In genomic region chr1:44682556-44682955, GRCm38 (mm10) we compare ENCODE assay signal across 28 mouse cellular contexts.
A peak's percentile ranks its signal among the peaks of the same experiment; 100 is the strongest.
DNase-seq lines count a peak whose midpoint lies in the region; ATAC-seq and TF ChIP-seq lines count a peak whose summit lies in the region.
"Had no signal": no experiment of that assay in that cellular context is flagged by ENCODE, and none has a peak within 500 bp of the region (broad histone marks: within the 10 kb centered on the region; RNA-seq: fewer than 3 reads in every experiment).

No protein-coding gene starts in this region.

- H3K9me3 ChIP-seq in forebrain, embryonic 11.5 days (ENCODE audit: control insufficient read depth, low read length) = no peaks in the 10 kb centered on the region
- H3K9me3 ChIP-seq in forebrain, postnatal 0 days (ENCODE audit: low read length) = no peaks in the 10 kb centered on the region
- H3K9me3 ChIP-seq in limb, embryonic 12.5 days = no peaks in the 10 kb centered on the region
- H3K9me3 ChIP-seq in limb, embryonic 10.5 days (replicated peaks) = no peaks in the 10 kb centered on the region
- H3K9me3 ChIP-seq: embryonic facial prominence, embryonic 12.5 days; forebrain, embryonic 15.5 days; heart, embryonic 13.5 days; hindbrain, embryonic 12.5 days; liver, embryonic 12.5 days; midbrain, embryonic 15.5 days had no signal

- no peaks in the 10 kb centered on the region for H3K36me3 ChIP-seq in forebrain, embryonic 11.5 days (ENCODE audit: control insufficient read depth, insufficient read depth, low read length)
- no peaks in the 10 kb centered on the region for H3K36me3 ChIP-seq in forebrain, postnatal 0 days (ENCODE audit: insufficient read depth)
- no peaks in the 10 kb centered on the region for H3K36me3 ChIP-seq in limb, embryonic 12.5 days
- H3K36me3 ChIP-seq in limb, embryonic 10.5 days = no peaks in the 10 kb centered on the region
- H3K36me3 ChIP-seq: embryonic facial prominence, embryonic 12.5 days; forebrain, embryonic 15.5 days; heart, embryonic 13.5 days; hindbrain, embryonic 12.5 days; liver, embryonic 12.5 days; midbrain, embryonic 15.5 days had no signal

- WGBS in forebrain, embryonic 11.5 days = 17% methylated on average over 2 of the region's 2 CpGs
- 10% methylated on average over 2 of the region's 2 CpGs for WGBS in forebrain, postnatal 0 days
- WGBS in limb, embryonic 12.5 days = 66% methylated on average over 2 of the region's 2 CpGs
- 88% methylated on average over 2 of the region's 2 CpGs for WGBS in limb, embryonic 10.5 days

- no peak for TF ChIP-seq POLR2A in brain, embryonic 14.5 days (IDR thresholded peaks at IDR 0.05; ENCODE audit: borderline replicate concordance, extremely low read depth, insufficient read depth, insufficient read length, poor library complexity, severe bottlenecking)

- H3K4me2 ChIP-seq in forebrain, embryonic 11.5 days (ENCODE audit: low read depth, low read length, severe bottlenecking) = no peak overlapping the region
- no peak overlapping the region for H3K4me2 ChIP-seq in forebrain, postnatal 0 days (ENCODE audit: low read depth)
- no peak overlapping the region for H3K4me2 ChIP-seq in limb, embryonic 12.5 days
- H3K4me2 ChIP-seq: embryonic facial prominence, embryonic 12.5 days; forebrain, embryonic 15.5 days; heart, embryonic 13.5 days; hindbrain, embryonic 12.5 days; liver, embryonic 12.5 days; midbrain, embryonic 15.5 days had no signal

- no peak for DNase-seq in forebrain, embryonic 11.5 days (ENCODE audit: low spot score)
- DNase-seq in forebrain, postnatal 0 days = no peak
- no peak for DNase-seq in limb, embryonic 10.5 days (ENCODE audit: low spot score)
- peak; percentile 6 for DNase-seq in brain, embryonic 14.5 days (ENCODE audit: low read depth)
- peak; percentile 28 for DNase-seq in retina, postnatal 1 day
- DNase-seq in ovary, postnatal 36 days (ENCODE audit: low spot score) = no peak
- DNase-seq: adrenal gland, postnatal 14 days; cerebellum, adult 11-12 months; cerebellum, postnatal 10 days; gastrocnemius, adult 2 months; gastrocnemius, postnatal 36 days; heart, adult 18-20 months; heart, postnatal 14 days; kidney, postnatal 25 days; liver, postnatal 0 days; lung, postnatal 36 days; right cerebral cortex, adult 18-20 months; spleen, adult 18-20 months; thymus, postnatal 14 days had no signal

- no peak for TF ChIP-seq CTCF in forebrain, postnatal 0 days (IDR thresholded peaks at IDR 0.05; ENCODE audit: low read depth)
- TF ChIP-seq CTCF in brain, embryonic 14.5 days (IDR thresholded peaks at IDR 0.05; ENCODE audit: borderline replicate concordance, extremely low read depth, insufficient read depth, insufficient read length) = no peak

- 0 out of 2 replicates have a peak, but pooled peaks have one; percentile 27 for ATAC-seq in forebrain, embryonic 11.5 days (replicated peaks; ENCODE audit: low FRiP score)
- no peak for ATAC-seq in forebrain, postnatal 0 days
- ATAC-seq in limb, embryonic 12.5 days (ENCODE audit: insufficient number of reproducible peaks, insufficient read depth, low FRiP score, low TSS enrichment, low read depth) = no peak
- ATAC-seq: forebrain, embryonic 15.5 days; intestine, postnatal 0 days; liver, embryonic 12.5 days; liver, postnatal 0 days; midbrain, embryonic 15.5 days had no signal

- no peak overlapping the region for H3K9ac ChIP-seq in forebrain, embryonic 11.5 days (ENCODE audit: low read length)
- H3K9ac ChIP-seq in forebrain, postnatal 0 days = no peak overlapping the region
- H3K9ac ChIP-seq in limb, embryonic 12.5 days (replicated peaks) = no peak overlapping the region
- H3K9ac ChIP-seq: embryonic facial prominence, embryonic 12.5 days; forebrain, embryonic 15.5 days; heart, embryonic 13.5 days; hindbrain, embryonic 12.5 days; liver, embryonic 12.5 days; liver, postnatal 0 days; midbrain, embryonic 15.5 days had no signal

- H3K27me3 ChIP-seq in forebrain, embryonic 11.5 days (ENCODE audit: control insufficient read depth, insufficient read depth, low read length) = no peaks in the 10 kb centered on the region
- H3K27me3 ChIP-seq in forebrain, postnatal 0 days (ENCODE audit: insufficient read depth, low read length) = no peaks in the 10 kb centered on the region
- H3K27me3 ChIP-seq in limb, embryonic 12.5 days = no peaks in the 10 kb centered on the region
- H3K27me3 ChIP-seq in limb, embryonic 10.5 days (ENCODE audit: low read depth, poor library complexity, severe bottlenecking) = no peaks in the 10 kb centered on the region
- H3K27me3 ChIP-seq: embryonic facial prominence, embryonic 12.5 days; forebrain, embryonic 15.5 days; heart, embryonic 13.5 days; hindbrain, embryonic 12.5 days; liver, embryonic 12.5 days; midbrain, embryonic 15.5 days had no signal

- no peak overlapping the region for H3K27ac ChIP-seq in forebrain, embryonic 11.5 days (ENCODE audit: low read depth, low read length)
- no peak overlapping the region for H3K27ac ChIP-seq in forebrain, postnatal 0 days (ENCODE audit: low read depth, low read length)
- peak overlapping the region; percentile 57; the same call in 1 of the 2 replicates for H3K27ac ChIP-seq in limb, embryonic 12.5 days
- no peak overlapping the region for H3K27ac ChIP-seq in limb, embryonic 10.5 days
- H3K27ac ChIP-seq: embryonic facial prominence, embryonic 12.5 days; forebrain, embryonic 15.5 days; gastrocnemius, adult 2 months; heart, embryonic 13.5 days; hindbrain, embryonic 12.5 days; left cerebral cortex, adult 2 months; liver, embryonic 12.5 days; midbrain, embryonic 15.5 days had no signal

- no peak overlapping the region for H3K4me3 ChIP-seq in forebrain, embryonic 11.5 days (ENCODE audit: low read depth, low read length)
- no peak overlapping the region for H3K4me3 ChIP-seq in forebrain, postnatal 0 days (ENCODE audit: low read depth, low read length)
- no peak overlapping the region for H3K4me3 ChIP-seq in limb, embryonic 12.5 days (replicated peaks)
- H3K4me3 ChIP-seq in limb, embryonic 10.5 days = no peak overlapping the region
- H3K4me3 ChIP-seq: embryonic facial prominence, embryonic 12.5 days; forebrain, embryonic 15.5 days; gastrocnemius, adult 2 months; heart, embryonic 13.5 days; hindbrain, embryonic 12.5 days; left cerebral cortex, adult 2 months; liver, embryonic 12.5 days; midbrain, embryonic 15.5 days had no signal

- H3K4me1 ChIP-seq in forebrain, embryonic 11.5 days (replicated peaks; ENCODE audit: control insufficient read depth, insufficient read depth, low read length) = no peaks in the 10 kb centered on the region
- H3K4me1 ChIP-seq in forebrain, postnatal 0 days (ENCODE audit: insufficient read depth) = no peaks in the 10 kb centered on the region
- H3K4me1 ChIP-seq in limb, embryonic 12.5 days (replicated peaks) = peaks cover 34% of the 10 kb centered on the region
- peaks cover 27% of the 10 kb centered on the region for H3K4me1 ChIP-seq in limb, embryonic 10.5 days
- H3K4me1 ChIP-seq: forebrain, embryonic 15.5 days; hindbrain, embryonic 12.5 days; liver, embryonic 12.5 days; midbrain, embryonic 15.5 days had no signal

Comparison
In these comparisons a context has a peak if more than half of its experiments do, and no peak if none do; other contexts are left out.
1. DNase-seq: peak in brain, embryonic 14.5 days (single experiment) and retina, postnatal 1 day (single experiment); none in forebrain, embryonic 11.5 days (single experiment), forebrain, postnatal 0 days (single experiment), limb, embryonic 10.5 days (single experiment) and ovary, postnatal 36 days (single experiment).